1 mouse cellular context compared by ENCODE assay signal in the genomic region with DNA sequence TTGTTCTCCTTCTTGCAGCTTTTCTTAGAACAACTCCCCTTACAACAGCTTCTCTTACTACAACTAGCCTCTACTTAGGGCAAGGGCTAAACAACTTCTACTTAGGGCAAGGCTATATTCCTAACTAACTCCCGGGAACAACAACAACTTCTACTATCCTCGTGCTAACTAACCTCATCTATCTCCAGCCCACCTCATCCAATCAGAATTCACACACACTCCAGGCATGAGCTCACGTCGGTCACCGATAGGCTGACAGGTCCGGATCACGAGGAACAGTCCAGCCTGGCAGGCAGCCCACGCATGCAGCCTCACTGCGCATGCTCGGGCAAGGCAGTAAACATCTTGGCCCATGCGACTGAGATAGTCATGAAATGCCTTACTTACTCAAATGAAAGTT. TPM values are rescaled to one million over a fixed set of nuclear protein-coding genes. Genes with fewer than 3 reads are reported as not detected.
"Had no signal": no experiment of that assay in that cellular context is flagged by ENCODE, and none has a peak within 500 bp of the region (broad histone marks: within the 10 kb centered on the region; RNA-seq: fewer than 3 reads in every experiment).

No protein-coding gene starts in this region.

RNA-seq across cellular contexts. Expression of gene Emcn, which starts 53.3 kb away (rescaled TPM):
- total RNA-seq: neutrophil, adult 5-6 weeks had no signal
